ENCODE assay signal across 29 mouse cellular contexts in genomic region chr3:37365976-37366375, GRCm38 (mm10). TPM values are rescaled to one million over a fixed set of nuclear protein-coding genes. Genes with fewer than 3 reads are reported as not detected.
DNase-seq lines count a peak whose midpoint lies in the region; ATAC-seq and TF ChIP-seq lines count a peak whose summit lies in the region.
"Had no signal": no experiment of that assay in that cellular context is flagged by ENCODE, and none has a peak within 500 bp of the region (broad histone marks: within the 10 kb centered on the region; RNA-seq: fewer than 3 reads in every experiment).

No protein-coding gene starts in this region.

- no peaks in the 10 kb centered on the region for H3K36me3 ChIP-seq in heart, embryonic 16.5 days (ENCODE audit: control insufficient read depth, insufficient read depth)
- no peaks in the 10 kb centered on the region for H3K36me3 ChIP-seq in lung, embryonic 14.5 days (ENCODE audit: insufficient read depth)
- H3K36me3 ChIP-seq in intestine, embryonic 16.5 days (ENCODE audit: control insufficient read depth, insufficient read depth, low read length), result no peaks in the 10 kb centered on the region
- H3K36me3 ChIP-seq in limb, embryonic 10.5 days, result no peaks in the 10 kb centered on the region
- H3K36me3 ChIP-seq: embryonic facial prominence, embryonic 10.5 days; forebrain, embryonic 15.5 days; G1E; midbrain, embryonic 13.5 days had no signal

- no peak overlapping the region for H3K4me3 ChIP-seq in heart, embryonic 16.5 days (ENCODE audit: low read length)
- no peak overlapping the region for H3K4me3 ChIP-seq in lung, embryonic 14.5 days (ENCODE audit: low read depth, low read length)
- no peak overlapping the region for H3K4me3 ChIP-seq in lung, adult 2 months (replicated peaks; ENCODE audit: extremely low read depth, low read depth, low read length)
- no peak overlapping the region for H3K4me3 ChIP-seq in intestine, embryonic 16.5 days (ENCODE audit: low read length)
- H3K4me3 ChIP-seq in limb, embryonic 10.5 days, result no peak overlapping the region
- H3K4me3 ChIP-seq: embryonic facial prominence, embryonic 10.5 days; forebrain, embryonic 15.5 days; layer of hippocampus, adult 2 months; megakaryocyte, embryonic 14.5 days; midbrain, embryonic 13.5 days had no signal

- ATAC-seq in heart, embryonic 16.5 days (replicated peaks; ENCODE audit: extremely low read depth, insufficient read depth, low FRiP score), result no peak
- peak; percentile 92 for ATAC-seq in lung, embryonic 14.5 days (ENCODE audit: insufficient read depth)
- ATAC-seq in intestine, embryonic 16.5 days, result peak; percentile 31; the same call in 1 of the 2 replicates
- ATAC-seq: forebrain, embryonic 15.5 days; midbrain, embryonic 13.5 days; Patski had no signal

- H3K27ac ChIP-seq in heart, embryonic 16.5 days (ENCODE audit: low read length), result 0 out of 2 replicates have a peak overlapping the region, but pooled peaks have one; percentile 29
- peak overlapping the region; percentile 72 for H3K27ac ChIP-seq in lung, embryonic 14.5 days (ENCODE audit: low read depth)
- 0 out of 2 replicates have a peak overlapping the region, but pooled peaks have one; percentile 3 for H3K27ac ChIP-seq in intestine, embryonic 16.5 days (ENCODE audit: low read length)
- no peak overlapping the region for H3K27ac ChIP-seq in limb, embryonic 10.5 days
- H3K27ac ChIP-seq: embryonic facial prominence, embryonic 10.5 days; forebrain, embryonic 15.5 days; hindbrain, embryonic 14.5 days; layer of hippocampus, adult 2 months; midbrain, embryonic 13.5 days had no signal

- 46% methylated on average over 3 of the region's 3 CpGs for WGBS in heart, embryonic 16.5 days
- WGBS in lung, embryonic 14.5 days, result 32% methylated on average over 3 of the region's 3 CpGs
- WGBS in lung, adult 2 months, result 38% methylated on average over 3 of the region's 3 CpGs
- 43% methylated on average over 3 of the region's 3 CpGs for WGBS in intestine, embryonic 16.5 days
- WGBS in limb, embryonic 10.5 days, result 57% methylated on average over 3 of the region's 3 CpGs

- no peak for TF ChIP-seq CTCF in lung, embryonic 14.5 days (IDR thresholded peaks at IDR 0.05; ENCODE audit: low read depth)
- TF ChIP-seq CTCF in lung, adult 2 months (IDR thresholded peaks at IDR 0.05; ENCODE audit: insufficient read depth, low read length), result no peak

- no peaks in the 10 kb centered on the region for H3K27me3 ChIP-seq in heart, embryonic 16.5 days (ENCODE audit: control insufficient read depth, insufficient read depth, low read length)
- no peaks in the 10 kb centered on the region for H3K27me3 ChIP-seq in lung, embryonic 14.5 days (ENCODE audit: insufficient read depth, low read length)
- H3K27me3 ChIP-seq in intestine, embryonic 16.5 days (replicated peaks; ENCODE audit: control insufficient read depth, insufficient read depth, low read length), result no peaks in the 10 kb centered on the region
- no peaks in the 10 kb centered on the region for H3K27me3 ChIP-seq in limb, embryonic 10.5 days (ENCODE audit: low read depth, poor library complexity, severe bottlenecking)
- H3K27me3 ChIP-seq: CH12.LX; forebrain, embryonic 15.5 days; midbrain, embryonic 13.5 days; Patski had no signal

- H3K9ac ChIP-seq in heart, embryonic 16.5 days (ENCODE audit: low read length), result no peak overlapping the region
- H3K9ac ChIP-seq in lung, embryonic 14.5 days, result no peak overlapping the region
- H3K9ac ChIP-seq in intestine, embryonic 16.5 days (ENCODE audit: low read depth, low read length), result no peak overlapping the region
- H3K9ac ChIP-seq: forebrain, embryonic 15.5 days; hindbrain, embryonic 14.5 days; midbrain, embryonic 13.5 days had no signal

- no peak for TF ChIP-seq POLR2A in lung, adult 2 months (IDR thresholded peaks at IDR 0.05; ENCODE audit: borderline replicate concordance, extremely low read depth, low read depth, low read length)

- H3K4me2 ChIP-seq in heart, embryonic 16.5 days (ENCODE audit: low read depth, low read length), result no peak overlapping the region
- H3K4me2 ChIP-seq in lung, embryonic 14.5 days, result no peak overlapping the region
- no peak overlapping the region for H3K4me2 ChIP-seq in intestine, embryonic 16.5 days (ENCODE audit: low read depth, low read length)
- H3K4me2 ChIP-seq: forebrain, embryonic 15.5 days; heart, embryonic 11.5 days; hindbrain, embryonic 14.5 days; midbrain, embryonic 13.5 days had no signal

- H3K4me1 ChIP-seq in heart, embryonic 16.5 days (ENCODE audit: control insufficient read depth, insufficient read depth, low read length), result peaks cover 8% of the 10 kb centered on the region
- peaks cover 6% of the 10 kb centered on the region; the same call in 1 of the 2 replicates for H3K4me1 ChIP-seq in lung, embryonic 14.5 days (ENCODE audit: insufficient read depth)
- H3K4me1 ChIP-seq in lung, adult 2 months (ENCODE audit: control insufficient read depth, insufficient read depth, low read length), result peaks cover under 1% of the 10 kb centered on the region; the same call in 1 of the 2 replicates
- H3K4me1 ChIP-seq in intestine, embryonic 16.5 days (ENCODE audit: control insufficient read depth, insufficient read depth, low read length), result peaks cover 9% of the 10 kb centered on the region
- peaks cover 10% of the 10 kb centered on the region for H3K4me1 ChIP-seq in limb, embryonic 10.5 days
- H3K4me1 ChIP-seq: embryonic facial prominence, embryonic 10.5 days; forebrain, embryonic 15.5 days; midbrain, embryonic 13.5 days had no signal

- no peaks in the 10 kb centered on the region for H3K9me3 ChIP-seq in heart, embryonic 16.5 days (replicated peaks; ENCODE audit: control insufficient read depth, low read length)
- no peaks in the 10 kb centered on the region for H3K9me3 ChIP-seq in lung, embryonic 14.5 days (ENCODE audit: low read depth, low read length)
- H3K9me3 ChIP-seq in intestine, embryonic 16.5 days (ENCODE audit: control insufficient read depth, low read length), result no peaks in the 10 kb centered on the region
- H3K9me3 ChIP-seq in limb, embryonic 10.5 days (replicated peaks), result no peaks in the 10 kb centered on the region
- H3K9me3 ChIP-seq: embryonic facial prominence, embryonic 10.5 days; forebrain, embryonic 15.5 days; G1E; midbrain, embryonic 13.5 days had no signal

- DNase-seq in heart, adult 8-10 months (ENCODE audit: low spot score), result no peak
- DNase-seq in lung, embryonic 14.5 days, result peak; percentile 91
- DNase-seq in lung, adult 2 months, result no peak
- peak; percentile 53 for DNase-seq in lung, postnatal 14 days
- DNase-seq in spleen, postnatal 36 days (ENCODE audit: low spot score in 2 of 2), result no peak
- no peak for DNase-seq in limb, embryonic 10.5 days (ENCODE audit: low spot score)
- DNase-seq: adrenal gland, postnatal 36 days; B cell, adult 2 months; cerebellum, adult 11-12 months; cerebellum, postnatal 10 days; gastrocnemius, postnatal 14 days; heart, postnatal 4 days; kidney, postnatal 10 days; retina, postnatal 1 day; right cerebral cortex, postnatal 4 days had no signal

RNA-seq across cellular contexts. Expression of gene Fgf2, which starts 17.8 kb away (rescaled TPM):
- 1.1 and 1.2 TPM in 2 replicates for polyA plus RNA-seq in heart, embryonic 16.5 days (2015; fragmentation: Nextera tagmentation; extraction: Ambion mirVana)
- 10 to 100 TPM in 2 of 4 experiments, 1 to 10 TPM in 2; 9.2 to 15.7 (median 12.1) TPM for total RNA-seq in heart, adult 8-10 months (2022)
- polyA plus RNA-seq in lung, embryonic 14.5 days (2014; fragmentation: Nextera tagmentation; extraction: Ambion mirVana), result 2.9 and 4.1 TPM in 2 replicates
- 5.1 and 5.4 TPM in 2 replicates for polyA plus RNA-seq in lung, adult 2 months (2012; rRNA removed)
- polyA plus RNA-seq in intestine, embryonic 16.5 days (2015; fragmentation: Nextera tagmentation; extraction: Ambion mirVana), result 2.1 and 2.5 TPM in 2 replicates
- polyA plus RNA-seq in limb, embryonic 10.5 days (2016; fragmentation: Nextera tagmentation; extraction: Ambion mirVana), result 0.64 and 0.98 TPM in 2 replicates

RNA-seq across cellular contexts. Expression of gene Cetn4, which starts 53.5 kb away (rescaled TPM):
- polyA plus RNA-seq in heart, embryonic 16.5 days (2015; fragmentation: Nextera tagmentation; extraction: Ambion mirVana), result 0.94 and 1.6 TPM in 2 replicates
- total RNA-seq in heart, adult 8-10 months (2022), result 1 to 10 TPM in 1 of 4 experiments, under 1 TPM in 3; 0.52 to 1.1 (median 0.61) TPM
- 2.6 TPM in 2 replicates for polyA plus RNA-seq in lung, embryonic 14.5 days (2014; fragmentation: Nextera tagmentation; extraction: Ambion mirVana)
- polyA plus RNA-seq in lung, adult 2 months (2012; rRNA removed), result 0.67 and 2.1 TPM in 2 replicates
- 1.1 and 1.9 TPM in 2 replicates for polyA plus RNA-seq in intestine, embryonic 16.5 days (2015; fragmentation: Nextera tagmentation; extraction: Ambion mirVana)
- 1.6 and 3.2 TPM in 2 replicates for polyA plus RNA-seq in limb, embryonic 10.5 days (2016; fragmentation: Nextera tagmentation; extraction: Ambion mirVana)
- total RNA-seq: monocyte, adult 5-6 weeks had no signal
- polyA plus RNA-seq: liver, adult 2 months had no signal

RNA-seq across cellular contexts. Expression of gene Bbs12, which starts 53.6 kb away (rescaled TPM):
- 4.7 and 5.3 TPM in 2 replicates for polyA plus RNA-seq in heart, embryonic 16.5 days (2015; fragmentation: Nextera tagmentation; extraction: Ambion mirVana)
- 1 to 10 TPM in 3 of 4 experiments, under 1 TPM in 1; 0.52 to 1.2 (median 1.1) TPM for total RNA-seq in heart, adult 8-10 months (2022)
- 8.6 and 10.8 TPM in 2 replicates for polyA plus RNA-seq in lung, embryonic 14.5 days (2014; fragmentation: Nextera tagmentation; extraction: Ambion mirVana)
- 0.70 and 1.3 TPM in 2 replicates for polyA plus RNA-seq in lung, adult 2 months (2012; rRNA removed)
- 3.9 and 4.3 TPM in 2 replicates for polyA plus RNA-seq in intestine, embryonic 16.5 days (2015; fragmentation: Nextera tagmentation; extraction: Ambion mirVana)
- polyA plus RNA-seq in limb, embryonic 10.5 days (2016; fragmentation: Nextera tagmentation; extraction: Ambion mirVana), result 9.4 and 9.6 TPM in 2 replicates

RNA-seq across cellular contexts. Expression of gene Spata5, which starts 53.7 kb away (rescaled TPM):
- polyA plus RNA-seq in heart, embryonic 16.5 days (2015; fragmentation: Nextera tagmentation; extraction: Ambion mirVana), result 20.8 and 22.5 TPM in 2 replicates
- total RNA-seq in heart, adult 8-10 months (2022), result 10 to 100 TPM; 12.4 to 15.8 (median 15.4) TPM
- polyA plus RNA-seq in lung, embryonic 14.5 days (2014; fragmentation: Nextera tagmentation; extraction: Ambion mirVana), result 36.9 and 42.0 TPM in 2 replicates
- polyA plus RNA-seq in lung, adult 2 months (2012; rRNA removed), result 0.92 and 2.4 TPM in 2 replicates
- 22.1 and 26.2 TPM in 2 replicates for polyA plus RNA-seq in intestine, embryonic 16.5 days (2015; fragmentation: Nextera tagmentation; extraction: Ambion mirVana)
- polyA plus RNA-seq in limb, embryonic 10.5 days (2016; fragmentation: Nextera tagmentation; extraction: Ambion mirVana), result 52.7 and 53.3 TPM in 2 replicates

RNA-seq across cellular contexts. Expression of gene Nudt6, which starts 54.0 kb away (rescaled TPM):
- 13.8 and 14.7 TPM in 2 replicates for polyA plus RNA-seq in heart, embryonic 16.5 days (2015; fragmentation: Nextera tagmentation; extraction: Ambion mirVana)
- 10 to 100 TPM; 32.4 to 40.0 (median 33.8) TPM for total RNA-seq in heart, adult 8-10 months (2022)
- polyA plus RNA-seq in lung, embryonic 14.5 days (2014; fragmentation: Nextera tagmentation; extraction: Ambion mirVana), result 4.6 and 7.4 TPM in 2 replicates
- polyA plus RNA-seq in lung, adult 2 months (2012; rRNA removed), result 11.1 TPM in 2 replicates
- 10.1 and 11.2 TPM in 2 replicates for polyA plus RNA-seq in intestine, embryonic 16.5 days (2015; fragmentation: Nextera tagmentation; extraction: Ambion mirVana)
- 3.9 and 4.7 TPM in 2 replicates for polyA plus RNA-seq in limb, embryonic 10.5 days (2016; fragmentation: Nextera tagmentation; extraction: Ambion mirVana)

Comparison
In these comparisons a context has a peak if more than half of its experiments do, and no peak if none do; other contexts are left out.
1. DNase-seq: peak in lung, embryonic 14.5 days (single experiment) and lung, postnatal 14 days (single experiment); none in heart, adult 8-10 months (single experiment), lung, adult 2 months (single experiment), spleen, postnatal 36 days (0 of 2) and limb, embryonic 10.5 days (single experiment).